Mouse (Mus musculus) limb, embryonic 12.5 days (tissue): Measurements from ENCODE around the gene Serp2. TPM values are rescaled to one million over a fixed set of nuclear protein-coding genes. Genes with fewer than 3 reads are reported as not detected.

Experiments used
- ATAC-seq: fragments of 200-750 bp; cut with Nextera tagmentation; 2 replicates; pipeline ENCODE4 v1.8.0; 2017; ENCODE audit warnings: low read depth, moderate TSS enrichment; ENCODE audit not compliant: insufficient number of reproducible peaks, insufficient read depth, low FRiP score, low TSS enrichment
- H3K27ac ChIP-seq: fragments of 300-500 bp; sonication (generic); 2 replicates; pipeline ENCODE4 v1.5.1; 2016; ENCODE audit warnings: mild to moderate bottlenecking, moderate library complexity
- H3K27me3 ChIP-seq: fragments of 300-500 bp; sonication (generic); 2 replicates; pipeline ENCODE4 v1.6.1; 2016; ENCODE audit warnings: mild to moderate bottlenecking, moderate library complexity
- H3K36me3 ChIP-seq: fragments of 300-500 bp; sonication (generic); 2 replicates; pipeline ENCODE4 v1.6.1; 2016; ENCODE audit warnings: mild to moderate bottlenecking, moderate library complexity
- H3K4me1 ChIP-seq: fragments of 300-500 bp; sonication (generic); replicated peaks from 2 replicates; pipeline ENCODE4 v1.6.1; 2016
- H3K4me2 ChIP-seq: fragments of 300-500 bp; sonication (generic); 2 replicates; pipeline ENCODE4 v1.6.1; 2016; ENCODE audit warnings: mild to moderate bottlenecking, moderate library complexity
- H3K4me3 ChIP-seq: fragments of 300-500 bp; sonication (generic); replicated peaks from 2 replicates; pipeline ENCODE4 v1.5.1; 2016; ENCODE audit warnings: mild to moderate bottlenecking
- H3K9ac ChIP-seq: fragments of 300-500 bp; sonication (generic); replicated peaks from 2 replicates; pipeline ENCODE4 v1.6.1; 2016; ENCODE audit warnings: mild to moderate bottlenecking, moderate library complexity
- H3K9me3 ChIP-seq: fragments of 300-500 bp; sonication (generic); 2 replicates; pipeline ENCODE4 v1.6.1; 2016; ENCODE audit warnings: mild to moderate bottlenecking, moderate library complexity
- WGBS: fragments of 180-500 bp; shearing (Covaris S2); methylation state at CpG from one replicate; pipeline ENCODE4 v1.1.7; 2016; 5-methylcytosine and 5-hydroxymethylcytosine counted together
- polyA plus RNA-seq: library from polyadenylated mRNA; unstranded; fragments of >200 nt; fragmentation: Nextera tagmentation; extraction: Ambion mirVana; gene quantifications from 2 replicates; pipeline ENCODE4 v1.2.1, GENCODE M21; 2016

Serp2 gene
- polyA plus RNA-seq, 1 experiment from 2014 or later: 15.5 TPM

GRCm38 (mm10) chr14:76540005-76540670 lies 16.6 kb downstream of the Serp2 start:
- ATAC-seq: no peak
- Histone ChIP-seq H3K27me3 (no peaks in the 10 kb centered on the region), H3K4me1 (peaks cover 15% of the 10 kb centered on the region), H3K9ac (no peak overlapping the region), H3K4me3 (no peak overlapping the region), H3K27ac (no peak overlapping the region), H3K4me2 (no peak overlapping the region), H3K36me3 (no peaks in the 10 kb centered on the region), H3K9me3 (no peaks in the 10 kb centered on the region)
- 95% methylated on average over 5 of the region's 5 CpGs for WGBS

- WGBS: 5% methylated on average over 6 of the region's 6 CpGs
- peaks cover 40% of the 10 kb centered on the region for H3K4me1 ChIP-seq
- no peak overlapping the region for H3K4me3 ChIP-seq
- no peak overlapping the region for H3K4me2 ChIP-seq
- ATAC-seq: no peak
- H3K27ac ChIP-seq: peak overlapping the region; percentile 26; the same call in 1 of the 2 replicates
- no peaks in the 10 kb centered on the region for H3K9me3 ChIP-seq
- H3K36me3 ChIP-seq: no peaks in the 10 kb centered on the region
- no peaks in the 10 kb centered on the region for H3K27me3 ChIP-seq
- H3K9ac ChIP-seq: no peak overlapping the region
Measured at GRCm38 (mm10) chr14:76536921-76537320, 19.8 kb downstream of the Serp2 start.

- 89% methylated on average over 1 of the region's 1 CpGs for WGBS
- no peaks in the 10 kb centered on the region for H3K27me3 ChIP-seq
- no peak overlapping the region for H3K27ac ChIP-seq
- no peak overlapping the region for H3K4me2 ChIP-seq
- no peak overlapping the region for H3K9ac ChIP-seq
- H3K4me1 ChIP-seq: peaks cover 51% of the 10 kb centered on the region
- H3K4me3 ChIP-seq: no peak overlapping the region
- ATAC-seq: no peak
- no peaks in the 10 kb centered on the region for H3K36me3 ChIP-seq
- H3K9me3 ChIP-seq: no peaks in the 10 kb centered on the region
Measured at GRCm38 (mm10) chr14:76535096-76535495, 21.6 kb downstream of the Serp2 start.

- Histone ChIP-seq H3K36me3 (no peaks in the 10 kb centered on the region), H3K27ac (peak overlapping the region; percentile 78), H3K27me3 (no peaks in the 10 kb centered on the region), H3K9me3 (no peaks in the 10 kb centered on the region), H3K4me1 (peaks cover 64% of the 10 kb centered on the region), H3K4me2 (peak overlapping the region; percentile 51), H3K4me3 (peak overlapping the region; percentile 18), H3K9ac (0 out of 2 replicates have a peak overlapping the region, but pooled peaks have one; percentile 34)
- ATAC-seq: no peak
- WGBS: 7% methylated on average over 10 of the region's 10 CpGs
Measured at GRCm38 (mm10) chr14:76533170-76533815, 23.4 kb downstream of the Serp2 start.

GRCm38 (mm10) chr14:76532257-76533169 lies 24.2 kb downstream of the Serp2 start:
- Histone ChIP-seq H3K4me1 (peaks cover 70% of the 10 kb centered on the region), H3K4me3 (peak overlapping the region; percentile 18), H3K4me2 (peak overlapping the region; percentile 51), H3K9me3 (no peaks in the 10 kb centered on the region), H3K27me3 (no peaks in the 10 kb centered on the region), H3K27ac (peak overlapping the region; percentile 78), H3K36me3 (no peaks in the 10 kb centered on the region), H3K9ac (0 out of 2 replicates have a peak overlapping the region, but pooled peaks have one; percentile 34)
- 34% methylated on average over 20 of the region's 20 CpGs for WGBS
- ATAC-seq: peak; percentile 56; the same call in 1 of the 2 replicates

- Histone ChIP-seq H3K36me3 (no peaks in the 10 kb centered on the region), H3K9ac (no peak overlapping the region), H3K9me3 (no peaks in the 10 kb centered on the region), H3K4me1 (peaks cover 73% of the 10 kb centered on the region), H3K27me3 (no peaks in the 10 kb centered on the region), H3K27ac (no peak overlapping the region), H3K4me2 (no peak overlapping the region), H3K4me3 (no peak overlapping the region)
- 68% methylated on average over 7 of the region's 7 CpGs for WGBS
- ATAC-seq: no peak
Measured at GRCm38 (mm10) chr14:76531027-76531660, 25.5 kb downstream of the Serp2 start.

- 24% methylated on average over 5 of the region's 5 CpGs for WGBS
- no peaks in the 10 kb centered on the region for H3K27me3 ChIP-seq
- H3K4me2 ChIP-seq: peak overlapping the region; percentile 5; the same call in 1 of the 2 replicates
- H3K9me3 ChIP-seq: no peaks in the 10 kb centered on the region
- peak overlapping the region; percentile 81 for H3K27ac ChIP-seq
- H3K4me1 ChIP-seq: peaks cover 64% of the 10 kb centered on the region
- no peak for ATAC-seq
- no peak overlapping the region for H3K9ac ChIP-seq
- no peak overlapping the region for H3K4me3 ChIP-seq
- no peaks in the 10 kb centered on the region for H3K36me3 ChIP-seq
Measured at GRCm38 (mm10) chr14:76528641-76529040, 28.0 kb downstream of the Serp2 start.

GRCm38 (mm10) chr14:76527758-76528313 lies 28.9 kb downstream of the Serp2 start:
- no peak overlapping the region for H3K9ac ChIP-seq

GRCm38 (mm10) chr14:76527030-76527719 lies 29.5 kb downstream of the Serp2 start:
- Histone ChIP-seq H3K27me3 (no peaks in the 10 kb centered on the region), H3K9ac (no peak overlapping the region), H3K36me3 (no peaks in the 10 kb centered on the region), H3K9me3 (no peaks in the 10 kb centered on the region), H3K4me2 (no peak overlapping the region), H3K4me1 (peaks cover 49% of the 10 kb centered on the region), H3K4me3 (no peak overlapping the region), H3K27ac (0 out of 2 replicates have a peak overlapping the region, but pooled peaks have one; percentile 24)
- WGBS: 85% methylated on average over 20 of the region's 20 CpGs
- 0 out of 2 replicates have a peak, but pooled peaks have one; percentile 33 for ATAC-seq

More at GRCm38 (mm10) chr14:76527758-76528313, 28.9 kb downstream of the Serp2 start:
- Histone ChIP-seq H3K4me2 (no peak overlapping the region), H3K27ac (peak overlapping the region; percentile 81), H3K4me1 (peaks cover 56% of the 10 kb centered on the region), H3K27me3 (no peaks in the 10 kb centered on the region), H3K4me3 (no peak overlapping the region), H3K9me3 (no peaks in the 10 kb centered on the region), H3K36me3 (no peaks in the 10 kb centered on the region)
- 35% methylated on average over 8 of the region's 9 CpGs for WGBS
- ATAC-seq: no peak

- Histone ChIP-seq H3K4me3 (no peak overlapping the region), H3K36me3 (no peaks in the 10 kb centered on the region), H3K27ac (no peak overlapping the region), H3K27me3 (no peaks in the 10 kb centered on the region), H3K9me3 (no peaks in the 10 kb centered on the region), H3K9ac (no peak overlapping the region), H3K4me1 (peaks cover 46% of the 10 kb centered on the region), H3K4me2 (no peak overlapping the region)
- no peak for ATAC-seq
- WGBS: 90% methylated on average over 6 of the region's 6 CpGs
Measured at GRCm38 (mm10) chr14:76526467-76526866, 30.2 kb downstream of the Serp2 start.
